Mouse (Mus musculus) heart, adult 11 months (tissue): ENCODE data around the gene Nat8l.
"Not testable (repeated sequence)": the region's sequence is repeated elsewhere in the genome, so short reads cannot be mapped to it uniquely, and the experiment has no call there.

Source experiments
- DNase-seq: peaks from one replicate; pipeline ENCODE4 v3.0.0; 2022

Nat8l gene

GRCm38 (mm10) chr5:33995843-33996693 is at the start of gene Nat8l:
Gene Nat8l (plus strand): TSS chr5:33995984.
- peak; percentile 95 for DNase-seq

DNA sequence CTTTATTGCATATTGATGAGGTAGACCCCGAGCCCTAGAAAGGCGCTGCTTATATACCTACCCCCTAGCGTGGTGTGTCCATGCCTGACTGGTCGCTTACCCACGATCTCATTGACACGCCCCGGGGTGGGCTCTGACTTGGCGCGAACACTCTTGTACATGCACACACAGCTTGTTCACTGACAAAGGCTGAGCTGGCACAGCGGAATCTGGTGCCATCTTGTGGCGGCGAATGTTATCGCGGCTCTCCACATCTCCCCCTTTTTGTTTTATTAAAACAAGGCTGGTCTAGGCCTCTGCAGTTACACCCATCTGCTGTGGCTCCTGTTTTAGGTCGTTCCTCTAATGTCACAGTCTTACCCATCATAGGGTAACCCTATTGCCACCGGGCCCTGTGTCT is 48.7 kb upstream of the Nat8l start:
- not testable (repeated sequence) for DNase-seq

- DNase-seq: no peak
Measured at GRCm38 (mm10) chr5:33948314-33948713, 47.5 kb upstream of the Nat8l start.

GRCm38 (mm10) chr5:33953471-33954185 is 42.2 kb upstream of the Nat8l start:
- DNase-seq: no peak

DNA sequence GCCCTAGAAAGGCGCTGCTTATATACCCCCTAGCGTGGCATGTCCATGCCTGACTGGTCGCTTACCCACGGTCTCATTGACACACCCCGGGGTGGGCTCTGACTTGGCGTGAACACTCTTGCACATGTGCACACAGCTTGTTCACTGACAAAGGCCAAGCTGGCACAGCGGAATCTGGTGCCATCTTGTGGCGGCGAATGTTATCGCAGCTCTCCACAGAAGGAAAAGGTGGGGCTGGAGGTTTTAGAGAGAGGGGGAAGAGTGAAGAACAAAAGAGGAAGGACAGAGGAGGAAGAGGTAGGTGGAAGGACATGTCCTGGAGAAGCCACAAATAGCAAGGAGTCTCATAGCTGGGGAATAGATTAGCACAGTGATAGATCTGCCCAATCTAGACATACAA is 41.4 kb upstream of the Nat8l start:
- peak; percentile 96 for DNase-seq

DNA sequence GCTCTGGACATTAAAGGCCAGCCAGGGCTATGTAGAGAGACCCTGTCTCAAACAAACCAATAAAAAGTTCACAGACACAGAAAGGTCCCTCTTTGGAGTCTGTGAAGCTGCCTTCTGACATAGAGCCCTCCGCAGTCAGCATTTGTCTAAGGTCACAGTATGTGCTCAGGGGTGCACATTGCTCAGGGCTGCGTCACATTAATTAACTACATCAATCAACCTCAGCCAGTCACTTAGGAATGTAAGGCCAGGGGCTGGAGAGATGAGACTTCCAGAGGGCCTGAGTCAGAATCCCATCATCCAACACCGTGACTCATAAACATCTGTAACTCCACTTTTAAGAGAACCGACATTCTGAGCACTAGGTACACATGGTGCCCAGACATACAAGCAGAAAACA is 39.9 kb upstream of the Nat8l start:
- DNase-seq: no peak

- peak; percentile 92 for DNase-seq
Measured at GRCm38 (mm10) chr5:33959382-33959781, 36.4 kb upstream of the Nat8l start.

DNA sequence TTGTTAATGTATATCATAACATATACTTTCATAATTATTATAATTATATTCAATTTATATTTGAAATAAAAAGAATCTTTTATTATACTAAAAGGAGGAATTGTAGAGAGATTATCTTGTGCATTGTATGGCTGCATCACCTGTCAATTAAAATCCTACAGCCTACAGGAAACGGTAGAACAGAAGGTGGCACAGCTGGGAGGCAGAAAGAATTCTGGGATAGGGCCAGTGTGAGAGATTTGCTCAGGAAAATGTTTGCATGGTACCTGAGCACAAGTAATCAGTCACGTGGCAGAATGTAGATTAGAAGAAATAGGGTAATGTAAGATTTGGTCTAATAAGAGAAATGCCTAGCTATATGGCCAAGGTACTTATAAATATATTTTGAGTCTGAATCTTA is 21.0 kb upstream of the Nat8l start:
- DNase-seq: no peak

GRCm38 (mm10) chr5:33976267-33976666 is 19.5 kb upstream of the Nat8l start:
- DNase-seq: peak; percentile 29

DNA sequence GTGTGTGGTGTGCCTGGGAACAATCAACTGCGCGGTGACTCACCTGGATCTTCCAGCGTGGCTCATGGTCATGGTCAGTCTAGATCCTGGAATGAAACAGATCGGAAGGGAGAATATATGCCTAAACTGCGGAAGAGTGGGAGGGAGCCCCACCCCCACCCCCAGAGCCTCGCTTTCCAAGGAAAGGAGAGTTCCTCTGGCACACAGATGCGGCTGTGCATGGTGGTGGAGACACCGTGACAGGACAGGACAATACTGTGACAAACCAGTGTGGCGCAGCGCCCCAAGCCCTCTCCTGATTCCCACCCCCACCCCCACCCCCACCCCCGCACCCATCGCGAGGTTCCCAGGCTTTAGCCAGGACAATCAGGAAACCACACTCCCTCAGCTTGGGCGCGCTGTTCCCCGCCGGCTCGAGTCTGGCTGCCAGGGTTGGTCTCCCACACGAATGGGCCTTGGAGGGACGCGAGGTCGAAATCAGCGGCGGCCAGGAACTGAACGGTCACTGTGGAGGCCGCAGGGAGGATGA is 13.0 kb upstream of the Nat8l start:
- DNase-seq: no peak

- peak; percentile 99 for DNase-seq
Measured at GRCm38 (mm10) chr5:33983309-33984121, 12.3 kb upstream of the Nat8l start, which contains the start of gene Gm1673. Gene Gm1673 (plus strand): TSS chr5:33983433.

DNA sequence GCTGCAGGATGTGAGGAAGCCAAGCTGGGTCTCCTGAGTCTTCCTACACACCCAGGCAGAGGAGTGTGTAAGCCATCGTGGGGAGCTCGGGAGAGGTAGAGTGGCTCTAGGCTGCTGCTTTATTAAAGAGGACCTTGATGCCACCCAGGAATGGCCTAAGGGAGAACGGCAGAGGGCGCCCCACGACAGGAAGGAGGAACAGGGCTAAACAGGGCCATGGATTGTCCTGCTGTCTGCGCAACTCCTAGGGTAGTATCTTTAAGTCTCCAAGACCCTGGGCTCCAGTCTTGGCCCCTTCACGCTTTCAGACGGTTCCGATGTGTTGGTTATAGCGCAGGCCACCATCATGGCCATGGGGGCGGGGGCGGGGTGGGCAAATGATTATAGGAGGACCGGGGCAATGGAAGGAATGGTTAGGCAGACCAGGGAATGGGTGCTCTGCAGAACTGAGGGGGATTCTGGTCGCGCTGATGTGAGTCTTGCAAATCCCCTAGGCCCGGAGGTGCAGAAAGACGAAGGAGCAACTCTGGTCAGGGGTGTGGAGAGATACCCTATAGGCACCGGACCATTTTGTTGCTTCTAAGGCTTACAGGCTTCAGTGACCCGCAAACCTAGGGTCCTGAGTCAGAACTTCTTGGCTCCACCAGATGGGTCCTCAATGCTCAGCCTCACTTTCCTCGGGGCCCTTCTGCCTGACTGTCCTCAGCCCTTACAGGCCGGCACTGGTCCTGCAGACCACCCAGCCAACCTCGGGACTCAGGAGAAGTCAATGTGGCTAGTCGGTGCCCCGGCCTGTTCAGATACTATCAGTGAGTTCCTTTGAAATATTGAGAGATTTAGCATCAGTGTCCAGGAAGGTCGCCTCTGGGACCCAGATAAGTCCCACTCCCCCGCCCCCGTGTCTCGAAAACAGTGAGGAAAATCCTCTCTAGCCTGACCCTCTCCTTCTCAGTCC is 836 bp upstream of the Nat8l start:
- peak; percentile 88 for DNase-seq

- DNase-seq: no peak
Measured at GRCm38 (mm10) chr5:33996694-33997045, 886 bp downstream of the Nat8l start.

DNA sequence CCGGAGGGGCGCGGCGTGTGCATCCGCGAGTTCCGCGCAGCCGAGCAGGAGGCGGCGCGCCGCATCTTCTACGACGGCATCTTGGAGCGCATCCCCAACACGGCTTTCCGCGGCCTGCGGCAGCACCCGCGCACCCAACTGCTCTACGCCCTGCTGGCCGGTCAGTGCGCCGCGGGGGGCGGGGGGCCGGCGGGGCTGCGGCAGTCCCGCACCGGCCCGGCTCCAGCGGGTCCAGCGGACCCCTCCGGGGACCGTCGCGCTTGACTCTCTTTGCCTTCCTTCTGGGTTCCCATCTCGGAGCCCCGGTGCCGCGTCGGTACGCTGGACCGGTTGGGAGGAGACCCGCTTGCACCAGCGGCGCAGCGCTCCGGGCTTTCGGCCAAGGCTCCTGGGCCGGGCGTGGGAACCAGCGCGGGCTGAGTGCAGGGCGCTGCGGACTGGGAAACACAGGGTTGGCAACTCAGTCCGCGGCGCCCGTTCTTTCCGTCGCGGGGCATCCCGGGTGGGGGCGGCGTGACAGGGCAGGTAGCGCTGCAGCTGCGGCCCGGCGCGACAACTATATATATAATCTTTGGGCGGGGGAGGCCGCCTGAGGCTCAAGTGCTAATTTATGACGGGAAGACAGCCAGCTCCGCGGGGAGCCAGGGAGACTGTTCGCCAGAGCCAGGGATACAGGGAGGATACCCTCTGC is 1.4 kb downstream of the Nat8l start:
- DNase-seq: peak; percentile 91

- DNase-seq: peak; percentile 89
Measured at GRCm38 (mm10) chr5:33997829-33998504, 2.2 kb downstream of the Nat8l start.

GRCm38 (mm10) chr5:33998505-33998877 is 2.7 kb downstream of the Nat8l start:
- no peak for DNase-seq

- DNase-seq: peak; percentile 85
Measured at GRCm38 (mm10) chr5:33999466-34000090, 3.8 kb downstream of the Nat8l start.

GRCm38 (mm10) chr5:34000809-34001208 is 5.0 kb downstream of the Nat8l start:
- DNase-seq: peak; percentile 83

- peak; percentile 84 for DNase-seq
Measured at GRCm38 (mm10) chr5:34001401-34001800, 5.6 kb downstream of the Nat8l start.

GRCm38 (mm10) chr5:34002636-34003035 is 6.9 kb downstream of the Nat8l start:
- peak; percentile 81 for DNase-seq
